ENCODE assay signal across 21 mouse cellular contexts in genomic region chr2:128105651-128106050, GRCm38 (mm10).
"Had no signal": no experiment of that assay in that cellular context is flagged by ENCODE, and none has a peak within 500 bp of the region (broad histone marks: within the 10 kb centered on the region; RNA-seq: fewer than 3 reads in every experiment).

No protein-coding gene starts in this region.

- H3K4me3 ChIP-seq: intestine, embryonic 15.5 days; kidney, embryonic 15.5 days; left cerebral cortex, adult 2 months; liver, embryonic 13.5 days; megakaryocyte, embryonic 14.5 days; midbrain, embryonic 10.5 days; midbrain, embryonic 15.5 days; neural tube, embryonic 12.5 days; neural tube, embryonic 15.5 days had no signal

- ATAC-seq: intestine, embryonic 15.5 days; midbrain, embryonic 15.5 days had no signal

- H3K9ac ChIP-seq: intestine, embryonic 15.5 days; kidney, embryonic 15.5 days; liver, embryonic 13.5 days; midbrain, embryonic 15.5 days; neural tube, embryonic 12.5 days; neural tube, embryonic 15.5 days had no signal

- H3K9me3 ChIP-seq: intestine, embryonic 15.5 days; kidney, embryonic 15.5 days; liver, embryonic 13.5 days; midbrain, embryonic 10.5 days; midbrain, embryonic 15.5 days; neural tube, embryonic 12.5 days; neural tube, embryonic 15.5 days had no signal

- H3K4me1 ChIP-seq: intestine, embryonic 15.5 days; kidney, embryonic 15.5 days; liver, embryonic 13.5 days; megakaryocyte, embryonic 14.5 days; midbrain, embryonic 15.5 days; neural tube, embryonic 12.5 days; neural tube, embryonic 15.5 days had no signal

- H3K27ac ChIP-seq: intestine, embryonic 15.5 days; kidney, embryonic 15.5 days; left cerebral cortex, adult 2 months; liver, embryonic 13.5 days; midbrain, embryonic 10.5 days; midbrain, embryonic 15.5 days; neural tube, embryonic 12.5 days; neural tube, embryonic 15.5 days; stomach, postnatal 0 days had no signal

- H3K4me2 ChIP-seq: intestine, embryonic 15.5 days; kidney, embryonic 15.5 days; liver, embryonic 13.5 days; midbrain, embryonic 15.5 days; neural tube, embryonic 12.5 days; neural tube, embryonic 15.5 days had no signal

- H3K36me3 ChIP-seq: intestine, embryonic 15.5 days; kidney, embryonic 15.5 days; liver, embryonic 13.5 days; midbrain, embryonic 10.5 days; midbrain, embryonic 15.5 days; neural tube, embryonic 12.5 days; neural tube, embryonic 15.5 days had no signal

- H3K27me3 ChIP-seq: intestine, embryonic 15.5 days; kidney, embryonic 15.5 days; liver, embryonic 13.5 days; midbrain, embryonic 15.5 days; neural tube, embryonic 12.5 days; neural tube, embryonic 15.5 days had no signal

- DNase-seq: kidney, adult 11 months; kidney, adult 8-10 months; kidney, postnatal 10 days; kidney, postnatal 36 days; layer of hippocampus, postnatal 36 days; liver, embryonic 13.5 days; right cerebral cortex, adult 18-20 months; right cerebral cortex, postnatal 14 days; right cerebral cortex, postnatal 4 days; thymus, adult 2 months; thymus, postnatal 14 days; thymus, postnatal 4 days had no signal
